Mouse (Mus musculus) megakaryocyte, embryonic 14.5 days (primary cell): Measurements from ENCODE around the gene Camk2d.

Source experiments
- FLI1 ChIP-seq: IDR thresholded peaks from 2 replicates; pipeline ENCODE4 v1.6.1; 2012; ENCODE audit warnings: low read length, inconsistent platforms, mixed read lengths
- GATA1 ChIP-seq: IDR thresholded peaks from 3 replicates; pipeline ENCODE4 v1.6.1; 2012; ENCODE audit warnings: mixed read lengths, low read length, inconsistent platforms, borderline replicate concordance

GRCm38 (mm10) chr3:126681996-126682395 is 85.9 kb downstream of the Camk2d start:
- no peak for TF ChIP-seq GATA1
- no peak for TF ChIP-seq FLI1
